Mouse (Mus musculus) mouse embryonic stem cell (cell line): ENCODE results near the gene Dnmt3a.

ENCODE experiments used
- in situ Hi-C, 2 experiments: fragments of 300-500 bp; cut with MboI; formaldehyde crosslinking; loops; 1 replicate in 1 of 2; 3 replicates in 1 of 2; pipeline ENCODE4 v1.14.3; 2019 to 2020; ENCODE audit warnings: low sequenced_read_pairs in 2 of 2, low pct_unique_long_range_greater_than_20kb in 1 of 2, mixed read lengths in 1 of 2; ENCODE audit not compliant: unreplicated experiment in 1 of 2

Gene Dnmt3a

DNA sequence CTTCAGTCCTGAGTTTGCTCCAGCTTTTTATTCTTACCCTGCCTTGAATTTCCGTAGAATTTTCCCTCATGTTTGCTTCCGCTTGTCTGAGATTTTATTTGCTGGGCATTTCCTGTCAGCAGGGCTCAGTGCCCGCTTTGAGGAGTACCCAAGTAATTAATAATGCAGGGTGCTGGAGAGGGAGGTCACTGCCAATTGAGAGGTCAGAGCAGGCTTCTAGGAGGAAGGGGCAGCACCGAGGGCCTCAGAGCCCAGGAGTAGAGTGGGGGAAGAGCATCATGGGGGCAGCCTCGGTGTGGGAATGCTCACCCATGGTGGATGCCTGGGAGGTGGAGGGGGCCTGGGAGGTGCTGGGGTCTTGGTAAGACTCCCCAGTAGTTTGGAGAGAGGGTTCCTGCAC lies 5.8 kb downstream of the Dnmt3a start:
- in situ Hi-C loops: no loop called here

DNA sequence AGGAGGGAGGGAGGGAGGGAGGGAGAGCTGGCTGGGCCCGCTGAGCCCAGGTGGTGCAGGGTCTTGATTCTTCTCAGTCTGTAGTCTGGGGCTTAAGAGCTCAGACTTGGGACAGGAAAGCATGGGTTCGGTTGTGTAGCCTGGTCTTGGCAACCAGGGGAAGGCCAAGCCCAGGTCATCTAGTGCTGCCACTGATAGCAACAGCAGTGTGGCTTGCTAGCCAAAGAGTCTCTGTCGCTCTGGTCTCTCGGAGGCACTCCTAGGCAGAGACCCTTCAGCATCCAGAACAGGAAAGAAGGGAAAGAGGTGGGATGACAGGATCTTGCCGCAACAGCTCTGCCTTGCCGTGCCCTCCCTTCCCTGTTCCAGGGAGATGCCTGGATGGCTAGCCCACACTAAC lies 6.4 kb downstream of the Dnmt3a start:
- in situ Hi-C loops: no loop called here

- in situ Hi-C loops: no loop called here
Observed at GRCm38 (mm10) chr12:3813138-3813537, 7.3 kb downstream of the Dnmt3a start.

- in situ Hi-C loops: no loop called here
Observed at GRCm38 (mm10) chr12:3815386-3815785, 9.6 kb downstream of the Dnmt3a start.

GRCm38 (mm10) chr12:3817033-3817432 lies 11.2 kb downstream of the Dnmt3a start:
- in situ Hi-C loops: no loop called here

GRCm38 (mm10) chr12:3817566-3817965 lies 11.8 kb downstream of the Dnmt3a start:
- in situ Hi-C loops: no loop called here

DNA sequence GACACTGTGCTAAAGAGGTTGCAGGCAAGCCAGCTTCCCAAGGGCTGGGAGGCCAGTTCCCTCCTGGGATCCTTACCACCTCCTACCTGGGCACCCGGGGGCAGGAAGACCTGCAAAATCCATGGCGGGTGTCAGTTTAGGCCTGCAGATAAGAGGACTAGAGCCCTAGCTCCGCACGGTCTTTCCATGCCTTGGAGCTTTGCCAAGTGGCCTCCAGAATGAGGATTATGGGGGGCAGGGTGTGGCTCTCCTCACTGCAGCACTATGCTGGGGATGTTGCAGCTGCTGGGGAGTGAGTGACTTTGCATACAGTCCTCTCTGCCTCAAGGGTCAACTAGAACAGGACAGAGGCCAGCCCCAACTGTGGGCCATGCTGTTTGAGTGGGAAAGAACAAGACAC lies 14.1 kb downstream of the Dnmt3a start:
- in situ Hi-C loops: no loop called here

- in situ Hi-C loops: no loop called here
Observed at GRCm38 (mm10) chr12:3823408-3823807, 17.6 kb downstream of the Dnmt3a start.

DNA sequence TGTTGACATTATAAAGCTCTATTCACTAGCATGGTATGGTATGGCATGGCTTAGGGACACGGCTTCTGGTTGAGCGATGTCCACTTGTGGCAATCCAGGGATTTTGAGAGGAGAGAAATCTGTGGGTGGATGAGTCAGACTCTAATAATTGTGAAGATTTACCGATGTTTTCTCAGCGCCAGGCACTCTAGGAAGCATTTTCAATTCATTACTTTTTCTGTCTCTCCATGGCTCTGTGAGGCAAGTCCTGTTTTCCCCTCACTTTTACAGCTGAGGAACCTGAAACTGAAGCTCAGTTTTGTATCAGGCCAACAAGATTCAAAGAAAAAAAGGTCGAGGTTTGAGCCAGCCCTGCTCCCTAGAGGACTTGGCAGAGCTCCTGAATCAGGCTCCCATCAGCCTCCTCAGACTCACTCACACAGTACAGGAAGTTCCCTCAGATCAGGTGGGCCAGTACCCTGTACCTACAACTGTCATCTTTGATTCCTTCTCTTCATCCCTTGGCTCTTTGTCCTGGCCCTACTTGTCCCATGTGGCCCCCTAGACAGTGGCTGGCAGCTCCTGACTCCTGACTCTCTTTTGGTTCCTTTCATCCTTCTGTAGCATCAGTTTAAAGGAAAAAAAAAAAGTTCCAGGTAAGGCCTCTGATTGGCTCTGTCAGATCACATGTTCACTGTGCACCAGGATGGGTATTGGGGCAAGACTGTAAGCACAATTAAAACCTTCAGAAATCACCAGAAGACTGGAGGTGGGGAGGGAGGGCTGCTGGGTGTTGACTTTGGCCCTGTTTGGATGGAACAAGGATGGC lies 19.3 kb downstream of the Dnmt3a start:
- in situ Hi-C loops: no loop called here

DNA sequence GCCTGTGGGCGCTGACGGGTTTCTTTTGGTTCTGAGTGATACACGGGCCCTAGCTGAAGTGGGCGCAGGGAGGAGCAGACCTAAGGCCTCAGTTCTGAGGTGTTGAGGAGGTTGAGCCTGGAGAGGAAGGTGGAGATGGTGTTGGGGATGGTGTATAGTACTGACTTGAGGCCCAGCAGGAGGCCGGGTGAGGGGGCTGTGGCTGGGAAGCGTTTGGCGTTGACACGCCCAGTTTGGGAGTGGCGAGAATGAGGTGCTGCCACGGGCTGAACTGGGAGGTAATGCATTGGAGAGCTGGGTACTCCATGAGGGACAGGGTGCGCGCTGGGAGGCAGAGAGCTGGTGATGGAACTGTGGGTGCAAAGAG lies 19.9 kb downstream of the Dnmt3a start:
- in situ Hi-C loops: no loop called here

- in situ Hi-C loops: no loop called here
Observed at GRCm38 (mm10) chr12:3827771-3828170, 22.0 kb downstream of the Dnmt3a start.

DNA sequence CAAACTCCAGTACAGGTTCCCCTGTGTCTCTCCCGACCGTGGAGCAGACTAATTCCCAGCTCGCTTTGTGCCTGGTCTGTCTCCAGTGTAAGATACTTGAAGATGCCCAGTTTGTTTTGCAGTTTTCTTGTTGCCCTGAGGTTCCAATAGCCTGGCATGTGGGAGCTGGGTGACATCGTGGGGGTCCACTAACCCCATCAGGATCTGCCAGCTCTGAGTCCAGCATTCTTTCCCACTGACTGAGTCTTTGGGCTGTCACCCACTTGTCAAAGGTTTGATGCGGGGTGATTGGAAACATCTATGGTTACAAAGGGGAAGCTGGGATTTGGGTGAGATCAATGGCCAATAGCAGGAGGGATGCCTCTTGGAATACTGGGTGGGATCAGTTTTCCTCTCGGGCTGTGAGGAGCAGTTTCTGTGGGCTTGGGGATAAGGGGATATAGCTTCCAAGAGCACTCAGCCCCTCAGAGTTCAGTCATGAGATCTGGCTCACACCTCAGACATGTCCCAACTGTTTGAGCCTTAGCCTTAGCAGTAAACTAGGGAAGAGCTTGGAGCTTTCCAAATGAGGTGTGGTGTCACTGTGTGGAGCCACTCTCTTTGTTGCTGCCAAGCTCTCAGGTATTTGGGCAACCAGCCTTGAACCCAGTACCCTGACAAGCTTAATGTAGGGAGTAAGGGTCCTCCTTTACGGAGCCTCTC lies 27.4 kb downstream of the Dnmt3a start:
- in situ Hi-C loops: no loop called here

- in situ Hi-C loops: no loop called here
Observed at GRCm38 (mm10) chr12:3833851-3834273, 28.1 kb downstream of the Dnmt3a start.

GRCm38 (mm10) chr12:3834373-3835314 lies 28.8 kb downstream of the Dnmt3a start:
- in situ Hi-C loops: no loop called here

DNA sequence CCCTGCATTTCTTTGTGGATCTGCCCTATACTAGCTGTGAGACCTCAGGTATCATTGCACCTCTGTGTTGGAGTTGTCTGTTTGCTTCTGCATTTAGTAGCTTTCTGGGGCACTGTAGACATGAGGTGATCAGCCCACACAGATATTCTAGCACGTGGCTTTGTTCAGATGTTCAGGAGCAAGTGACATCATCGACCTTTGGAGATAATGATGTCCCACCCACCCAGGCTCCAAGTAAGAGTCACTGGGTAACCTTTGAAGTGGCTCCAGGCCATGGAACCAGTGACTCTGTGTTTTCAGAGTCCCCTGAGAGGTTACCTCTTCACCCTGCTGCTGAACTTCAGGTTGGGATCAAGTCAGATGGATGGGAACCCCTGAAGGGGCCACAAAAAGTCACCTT lies 29.8 kb downstream of the Dnmt3a start:
- in situ Hi-C loops: no loop called here

- in situ Hi-C loops: no loop called here
Observed at GRCm38 (mm10) chr12:3837081-3837832, 31.4 kb downstream of the Dnmt3a start.

GRCm38 (mm10) chr12:3838009-3838408 lies 32.2 kb downstream of the Dnmt3a start:
- in situ Hi-C loops: no loop called here

DNA sequence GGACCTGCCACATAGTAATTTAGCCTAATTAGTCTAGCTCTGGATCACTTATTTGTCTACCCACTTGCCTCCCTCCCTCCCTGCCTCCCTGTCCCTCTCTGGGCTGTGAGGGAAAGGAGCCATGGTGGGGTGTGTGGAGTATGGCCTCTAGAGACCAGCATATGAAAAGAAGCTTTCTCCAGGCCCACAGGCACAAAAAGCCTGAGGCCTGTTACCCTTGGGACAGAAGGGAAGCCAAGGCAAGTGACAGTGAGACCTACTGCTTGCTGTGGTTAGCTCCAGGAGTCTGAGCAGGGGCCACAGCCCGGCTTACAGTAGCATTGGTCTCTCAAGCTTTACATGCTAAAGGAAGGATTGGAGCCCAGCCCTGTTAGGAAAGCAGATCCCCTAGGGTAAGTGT lies 33.9 kb downstream of the Dnmt3a start:
- in situ Hi-C loops: no loop called here
